7 mouse cellular contexts compared by ENCODE assay signal in genomic region chr14:55591331-55591891, GRCm38 (mm10). TPM values are rescaled to one million over a fixed set of nuclear protein-coding genes. Genes with fewer than 3 reads are reported as not detected.
DNase-seq lines count a peak whose midpoint lies in the region; ATAC-seq lines count a peak whose summit lies in the region.

Gene Rnf31 (plus strand): TSS chr14:55591708.

- peak within 1 kb of the TSS; percentile 84 for H3K4me3 ChIP-seq in intestine, embryonic 16.5 days (ENCODE audit: low read length)
- H3K4me3 ChIP-seq in midbrain, embryonic 11.5 days (ENCODE audit: low read depth, low read length): peak within 1 kb of the TSS; percentile 91

- under 1% methylated on average over 33 of the region's 33 CpGs for WGBS in intestine, embryonic 16.5 days
- WGBS in midbrain, embryonic 11.5 days: under 1% methylated on average over 33 of the region's 33 CpGs

- intact Hi-C loops in left cerebral cortex, postnatal 36 days (cut with DNase I): loop anchor here (2.0 kb wide), 1 partner anchor 31 kb away; the partner anchor contains the start of genes A730061H03Rik and Dcaf11

- H3K4me1 ChIP-seq in intestine, embryonic 16.5 days (ENCODE audit: control insufficient read depth, insufficient read depth, low read length): peaks cover 19% of the 10 kb centered on the region
- peaks cover 15% of the 10 kb centered on the region for H3K4me1 ChIP-seq in midbrain, embryonic 11.5 days (ENCODE audit: control insufficient read depth, insufficient read depth, low read length)

- peak; percentile 96 for DNase-seq in adrenal gland, postnatal 10 days
- peak; percentile 89 for DNase-seq in embryo, embryonic 9.5 days (ENCODE audit: extremely low spot score)
- peak; percentile 82 to 91 for DNase-seq in gastrocnemius, postnatal 4 days (ENCODE audit: low spot score in 2 of 2)
- peak; percentile 91 to 93 for DNase-seq in left cerebral cortex, postnatal 36 days (ENCODE audit: low spot score in 2 of 2)
- DNase-seq in midbrain, embryonic 11.5 days (ENCODE audit: low spot score, missing footprints): peak; percentile 98
- peak; percentile 87 for DNase-seq in spleen, adult 12 weeks (ENCODE audit: low spot score)

- ATAC-seq in intestine, embryonic 16.5 days: peak; percentile 90
- peak; percentile 86 for ATAC-seq in midbrain, embryonic 11.5 days (ENCODE audit: low FRiP score)

- H3K9ac ChIP-seq in intestine, embryonic 16.5 days (ENCODE audit: low read depth, low read length): peak within 1 kb of the TSS; percentile 88
- peak within 1 kb of the TSS; percentile 85 for H3K9ac ChIP-seq in midbrain, embryonic 11.5 days (ENCODE audit: low read length)

- H3K27me3 ChIP-seq in intestine, embryonic 16.5 days (replicated peaks; ENCODE audit: control insufficient read depth, insufficient read depth, low read length): no peaks in the 10 kb centered on the region
- H3K27me3 ChIP-seq in midbrain, embryonic 11.5 days (ENCODE audit: control insufficient read depth, insufficient read depth, low read length): no peaks in the 10 kb centered on the region

- peak within 1 kb of the TSS; percentile 96 for H3K27ac ChIP-seq in intestine, embryonic 16.5 days (ENCODE audit: low read length)
- H3K27ac ChIP-seq in midbrain, embryonic 11.5 days (ENCODE audit: low read depth, low read length): peak within 1 kb of the TSS; percentile 85

- H3K36me3 ChIP-seq in intestine, embryonic 16.5 days (ENCODE audit: control insufficient read depth, insufficient read depth, low read length): peaks cover 8% of the 10 kb centered on the region
- peaks cover 17% of the 10 kb centered on the region for H3K36me3 ChIP-seq in midbrain, embryonic 11.5 days (ENCODE audit: control insufficient read depth, insufficient read depth, low read length)

- H3K9me3 ChIP-seq in intestine, embryonic 16.5 days (ENCODE audit: control insufficient read depth, low read length): no peaks in the 10 kb centered on the region
- H3K9me3 ChIP-seq in midbrain, embryonic 11.5 days (ENCODE audit: control insufficient read depth, low read length): no peaks in the 10 kb centered on the region

- peak within 1 kb of the TSS; percentile 56 for H3K4me2 ChIP-seq in intestine, embryonic 16.5 days (ENCODE audit: low read depth, low read length)
- peak within 1 kb of the TSS; percentile 97 for H3K4me2 ChIP-seq in midbrain, embryonic 11.5 days

RNA-seq across cellular contexts. Expression of gene Rnf31, which starts in this region (rescaled TPM):
- total RNA-seq in adrenal gland, postnatal 10 days (2021): 10 to 100 TPM; 26.7 to 36.2 TPM
- 10 to 100 TPM; 21.2 to 22.4 TPM for total RNA-seq in gastrocnemius, postnatal 4 days (2021)
- 19.0 and 19.8 TPM in 2 replicates for polyA plus RNA-seq in intestine, embryonic 16.5 days (2015; fragmentation: Nextera tagmentation; extraction: Ambion mirVana)
- total RNA-seq in left cerebral cortex, postnatal 36 days (2021): 10 to 100 TPM; 30.4 to 33.5 TPM
- 8.2 and 9.8 TPM in 2 replicates for polyA plus RNA-seq in midbrain, embryonic 11.5 days (2014; fragmentation: Nextera tagmentation; extraction: Ambion mirVana)

Comparison
In these comparisons a context has a peak if more than half of its experiments do, and no peak if none do; other contexts are left out.
1. Peak in every context shown above with its lines: DNase-seq, ATAC-seq, H3K4me3 ChIP-seq and H3K27ac ChIP-seq.